Mouse (Mus musculus): ENCODE data around the gene Arvcf.

Arvcf gene

GRCm38 (mm10) chr16:18407912-18408311, 59.9 kb downstream of the Arvcf start:
- no peak for DNase-seq (ENCODE audit: low spot score in 2 of 2)

- DNase-seq (ENCODE audit: low spot score in 2 of 2) = no peak
Observed at GRCm38 (mm10) chr16:18409776-18410175, 61.8 kb downstream of the Arvcf start.

GRCm38 (mm10) chr16:18410418-18410817, 62.4 kb downstream of the Arvcf start:
- no peak for DNase-seq (ENCODE audit: low spot score in 2 of 2)

- no peak for DNase-seq (ENCODE audit: low spot score in 2 of 2)
Observed at GRCm38 (mm10) chr16:18411026-18411649, 63.2 kb downstream of the Arvcf start.

- DNase-seq (ENCODE audit: low spot score in 2 of 2) = peak in 1 of 2 experiments; percentile 63
Observed at GRCm38 (mm10) chr16:18411802-18412476, 64.0 kb downstream of the Arvcf start.

- no peak for DNase-seq (ENCODE audit: low spot score in 2 of 2)
Observed at GRCm38 (mm10) chr16:18413032-18413816, 65.2 kb downstream of the Arvcf start.

GRCm38 (mm10) chr16:18416094-18416761, 68.2 kb downstream of the Arvcf start:
- no peak for DNase-seq (ENCODE audit: low spot score in 2 of 2)

GRCm38 (mm10) chr16:18416837-18417236, 68.9 kb downstream of the Arvcf start:
- DNase-seq (ENCODE audit: low spot score in 2 of 2) = no peak

GRCm38 (mm10) chr16:18417491-18417890, 69.5 kb downstream of the Arvcf start:
- no peak for DNase-seq (ENCODE audit: low spot score in 2 of 2)

GRCm38 (mm10) chr16:18418756-18419602, 71.0 kb downstream of the Arvcf start:
- no peak for DNase-seq (ENCODE audit: low spot score in 2 of 2)

GRCm38 (mm10) chr16:18419603-18420026, 71.6 kb downstream of the Arvcf start:
- no peak for DNase-seq (ENCODE audit: low spot score in 2 of 2)

- no peak for DNase-seq (ENCODE audit: low spot score in 2 of 2)
Observed at GRCm38 (mm10) chr16:18420571-18420970, 72.6 kb downstream of the Arvcf start.

GRCm38 (mm10) chr16:18423203-18423914, 75.4 kb downstream of the Arvcf start:
- no peak for DNase-seq (ENCODE audit: low spot score in 2 of 2)

GRCm38 (mm10) chr16:18423915-18424265, 75.9 kb downstream of the Arvcf start:
- DNase-seq (ENCODE audit: low spot score in 2 of 2) = no peak

- DNase-seq (ENCODE audit: low spot score in 2 of 2) = no peak
Observed at GRCm38 (mm10) chr16:18424364-18425045, 76.5 kb downstream of the Arvcf start.

GRCm38 (mm10) chr16:18425475-18426214, 77.7 kb downstream of the Arvcf start:
- DNase-seq (ENCODE audit: low spot score in 2 of 2) = peak in 1 of 2 experiments; percentile 25

- peak; percentile 85 to 87 for DNase-seq (ENCODE audit: low spot score in 2 of 2)
Observed at GRCm38 (mm10) chr16:18426215-18426791, 78.3 kb downstream of the Arvcf start, which contains the start of gene Txnrd2. Gene Txnrd2, plus strand, starts transcription at chr16:18426384.

GRCm38 (mm10) chr16:18426802-18427280, 78.9 kb downstream of the Arvcf start, which contains the start of gene Comt:
Gene Comt, minus strand, starts transcription at chr16:18426852.
- DNase-seq (ENCODE audit: low spot score in 2 of 2) = no peak
